In the genomic region with DNA sequence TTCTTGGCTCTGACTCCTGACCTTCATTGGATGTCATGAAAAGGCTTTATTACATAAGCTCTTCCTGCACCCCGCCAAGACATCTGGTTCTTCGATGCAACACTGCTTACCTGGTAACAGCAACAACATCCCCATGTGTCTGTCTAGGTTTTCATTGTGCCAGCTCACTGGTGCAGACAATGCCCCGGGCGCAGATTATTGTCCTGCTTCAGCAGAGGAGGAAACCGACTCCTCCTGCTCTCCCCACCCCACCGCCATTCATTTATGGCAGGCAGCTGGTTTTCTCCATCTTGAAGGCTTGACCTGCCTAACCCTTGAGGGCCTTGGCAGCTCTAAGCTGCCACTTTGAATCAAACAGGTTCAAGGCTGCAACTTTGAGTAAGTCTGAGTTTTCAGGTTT, we compare ENCODE assay signal across 35 mouse cellular contexts. TPM values are rescaled to one million over a fixed set of nuclear protein-coding genes. Genes with fewer than 3 reads are reported as not detected.
DNase-seq lines count a peak whose midpoint lies in the region; TF ChIP-seq lines count a peak whose summit lies in the region.
"Had no signal": no experiment of that assay in that cellular context is flagged by ENCODE, and none has a peak within 500 bp of the region (broad histone marks: within the 10 kb centered on the region; RNA-seq: fewer than 3 reads in every experiment).

No protein-coding gene starts in this region.

- no peak overlapping the region for H3K27ac ChIP-seq in kidney, adult 2 months (ENCODE audit: insufficient read depth, low read depth, low read length)
- H3K27ac ChIP-seq: embryonic facial prominence, embryonic 15.5 days; forebrain, embryonic 13.5 days; heart, adult 2 months; heart, embryonic 13.5 days; hindbrain, embryonic 15.5 days; left cerebral cortex, adult 2 months; limb, embryonic 13.5 days; lung, embryonic 15.5 days; midbrain, embryonic 10.5 days; midbrain, embryonic 15.5 days had no signal

- H3K4me3 ChIP-seq in kidney, adult 2 months (ENCODE audit: insufficient read depth, low read depth, low read length) = no peak overlapping the region
- H3K4me3 ChIP-seq: embryonic facial prominence, embryonic 15.5 days; forebrain, embryonic 13.5 days; heart, adult 2 months; heart, embryonic 13.5 days; hindbrain, embryonic 15.5 days; left cerebral cortex, adult 2 months; limb, embryonic 13.5 days; lung, embryonic 15.5 days; midbrain, embryonic 10.5 days; midbrain, embryonic 15.5 days had no signal

- no peaks in the 10 kb centered on the region for H3K36me3 ChIP-seq in kidney, adult 2 months (ENCODE audit: control insufficient read depth, insufficient read depth, low read length)
- H3K36me3 ChIP-seq: embryonic facial prominence, embryonic 15.5 days; heart, embryonic 13.5 days; hindbrain, embryonic 15.5 days; limb, embryonic 13.5 days; lung, embryonic 15.5 days; midbrain, embryonic 10.5 days; midbrain, embryonic 15.5 days had no signal

- peaks cover 10% of the 10 kb centered on the region for H3K4me1 ChIP-seq in kidney, adult 2 months (ENCODE audit: control insufficient read depth, insufficient read depth, low read length)
- H3K4me1 ChIP-seq: embryonic facial prominence, embryonic 15.5 days; forebrain, embryonic 13.5 days; heart, embryonic 13.5 days; hindbrain, embryonic 15.5 days; limb, embryonic 13.5 days; lung, embryonic 15.5 days; midbrain, embryonic 15.5 days had no signal

- WGBS in kidney, adult 2 months = 38% methylated on average over 6 of the region's 6 CpGs

- H3K27me3 ChIP-seq in kidney, adult 2 months (replicated peaks; ENCODE audit: control insufficient read depth, insufficient read depth, low read length) = no peaks in the 10 kb centered on the region
- H3K27me3 ChIP-seq: embryonic facial prominence, embryonic 15.5 days; forebrain, embryonic 13.5 days; heart, embryonic 13.5 days; hindbrain, embryonic 15.5 days; limb, embryonic 13.5 days; lung, embryonic 15.5 days; midbrain, embryonic 15.5 days had no signal

- no peak for TF ChIP-seq CTCF in kidney, adult 2 months (conservative IDR thresholded peaks at IDR 0.05; ENCODE audit: insufficient read depth, insufficient read length, low read depth, low read length)

- peak; percentile 56 for DNase-seq in kidney, adult 2 months
- no peak for DNase-seq in kidney, postnatal 14 days
- DNase-seq in ovary, postnatal 36 days (ENCODE audit: low spot score) = peak; percentile 8
- DNase-seq in ovary, postnatal 14 days (ENCODE audit: low spot score) = no peak
- peak; percentile 51 for DNase-seq in gonadal fat pad, adult 2 months (ENCODE audit: low read depth)
- DNase-seq in left cerebral cortex, adult 8-10 months (ENCODE audit: low spot score in 2 of 2) = no peak
- DNase-seq: adrenal gland, adult 8-10 months; B cell, adult 2 months; cerebellum, adult 2 months; cerebellum, postnatal 14 days; right cerebral cortex, postnatal 14 days had no signal

- no peak for TF ChIP-seq POLR2A in kidney, adult 2 months (IDR thresholded peaks at IDR 0.05; ENCODE audit: low read depth, low read length)

RNA-seq across cellular contexts. Expression of gene Ppfibp2, which starts 7.9 kb away (rescaled TPM):
- 12.1 and 12.8 TPM in 2 replicates for polyA plus RNA-seq in kidney, adult 2 months (2012; rRNA removed)
- 13.2 and 15.2 TPM in 2 replicates for polyA plus RNA-seq in gonadal fat pad, adult 2 months (2012; rRNA removed)
- total RNA-seq in left cerebral cortex, adult 8-10 months (2022) = 10 to 100 TPM in 2 of 4 experiments, 1 to 10 TPM in 2; 8.2 to 11.8 (median 9.8) TPM

RNA-seq across cellular contexts. Expression of gene 5330417H12Rik, which starts 22.0 kb away (rescaled TPM):
- not detected in 2 replicates for polyA plus RNA-seq in kidney, adult 2 months (2012; rRNA removed)
- 0.15 TPM in 1 of 2 replicates, not detected in the other for polyA plus RNA-seq in gonadal fat pad, adult 2 months (2012; rRNA removed)
- total RNA-seq in left cerebral cortex, adult 8-10 months (2022) = not detected
- total RNA-seq: adrenal gland, adult 8-10 months; adrenal gland, postnatal 4 days; gastrocnemius, postnatal 25 days; heart, adult 2 months; heart, postnatal 10 days; hematopoietic stem cell, adult 5-6 weeks; layer of hippocampus, postnatal 10 days; left cerebral cortex, adult 2 months; left cerebral cortex, postnatal 36 days; megakaryocyte progenitor cell, adult 5-6 weeks; neutrophil, adult 5-6 weeks had no signal
- polyA plus RNA-seq: cerebellum, adult 2 months; cortical plate, adult 2 months; forebrain, embryonic 13.5 days; heart, adult 2 months; heart, embryonic 13.5 days; hindbrain, embryonic 15.5 days; inflammation-experienced regulatory T-cells, adult 6 months; liver, embryonic 16.5 days; lung, embryonic 15.5 days; midbrain, embryonic 10.5 days; midbrain, embryonic 15.5 days; small intestine, adult 2 months; stomach, embryonic 14.5 days; testis, adult 2 months had no signal

RNA-seq across cellular contexts. Expression of gene Olfml1, which starts 35.7 kb away (rescaled TPM):
- 13.2 and 14.0 TPM in 2 replicates for polyA plus RNA-seq in kidney, adult 2 months (2012; rRNA removed)
- 22.2 and 27.9 TPM in 2 replicates for polyA plus RNA-seq in gonadal fat pad, adult 2 months (2012; rRNA removed)
- 10 to 100 TPM; 14.5 to 19.7 (median 17.2) TPM for total RNA-seq in left cerebral cortex, adult 8-10 months (2022)
- total RNA-seq: hematopoietic stem cell, adult 5-6 weeks; megakaryocyte progenitor cell, adult 5-6 weeks; neutrophil, adult 5-6 weeks had no signal
- polyA plus RNA-seq: inflammation-experienced regulatory T-cells, adult 6 months had no signal

Comparison
In these comparisons a context has a peak if more than half of its experiments do, and no peak if none do; other contexts are left out.
1. DNase-seq: peak in kidney, adult 2 months (single experiment), ovary, postnatal 36 days (single experiment) and gonadal fat pad, adult 2 months (single experiment); none in kidney, postnatal 14 days (single experiment), ovary, postnatal 14 days (single experiment) and left cerebral cortex, adult 8-10 months (0 of 2).